Mouse (Mus musculus) heart, adult 9 months (tissue): ENCODE data around the gene Atp6v0e2.
"Not testable (repeated sequence)": the region's sequence is repeated elsewhere in the genome, so short reads cannot be mapped to it uniquely, and the experiment has no call there.

ENCODE experiments used
- DNase-seq, 2 experiments: peaks; one replicate each; pipeline ENCODE4 v3.0.0; 2022; ENCODE audit warnings: low spot score in 2 of 2

The Atp6v0e2 gene

DNA sequence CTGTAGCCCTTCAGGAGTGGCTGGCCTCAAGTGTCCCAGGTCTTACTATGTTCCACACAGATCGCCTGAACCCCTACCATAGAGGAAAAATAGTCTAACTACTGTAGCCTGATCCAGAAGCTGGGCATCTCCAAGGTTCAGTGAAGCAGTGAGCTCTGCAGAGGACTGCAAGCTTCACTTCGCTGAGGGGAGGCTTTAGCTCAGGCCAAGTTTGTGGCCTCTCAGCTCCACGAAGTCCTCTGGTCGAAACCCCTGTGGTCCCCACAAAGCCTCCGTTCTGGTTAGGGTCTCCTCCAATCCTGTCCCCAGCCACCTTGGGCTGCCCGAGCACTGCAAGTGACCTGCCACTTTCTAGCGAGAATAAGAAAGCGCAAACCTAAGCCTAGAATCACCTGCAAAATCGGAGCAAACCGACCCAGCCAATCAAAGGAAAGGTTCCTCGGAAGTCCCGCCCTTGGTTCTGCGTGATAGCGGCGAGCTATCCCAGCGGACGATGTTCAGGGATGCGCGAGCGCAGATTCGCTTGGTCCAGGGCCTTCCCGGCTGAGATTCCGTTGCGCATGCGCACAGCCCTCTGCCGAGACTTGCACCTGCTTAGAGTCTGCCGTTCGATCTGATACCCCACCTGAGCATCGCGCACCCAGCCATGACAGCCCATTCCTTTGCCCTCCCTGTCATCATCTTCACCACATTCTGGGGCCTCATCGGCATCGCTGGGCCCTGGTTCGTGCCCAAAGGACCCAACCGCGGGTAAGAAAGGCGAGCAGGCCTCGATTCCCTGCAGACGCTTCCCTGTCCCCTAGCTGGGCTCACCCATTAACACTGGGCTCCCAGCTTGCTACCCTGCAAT lies at the start of gene Atp6v0e2:
Atp6v0e2 (plus strand) TSS at position 511 of the 850 bp plus-strand sequence.
- peak; percentile 78 for DNase-seq

DNA sequence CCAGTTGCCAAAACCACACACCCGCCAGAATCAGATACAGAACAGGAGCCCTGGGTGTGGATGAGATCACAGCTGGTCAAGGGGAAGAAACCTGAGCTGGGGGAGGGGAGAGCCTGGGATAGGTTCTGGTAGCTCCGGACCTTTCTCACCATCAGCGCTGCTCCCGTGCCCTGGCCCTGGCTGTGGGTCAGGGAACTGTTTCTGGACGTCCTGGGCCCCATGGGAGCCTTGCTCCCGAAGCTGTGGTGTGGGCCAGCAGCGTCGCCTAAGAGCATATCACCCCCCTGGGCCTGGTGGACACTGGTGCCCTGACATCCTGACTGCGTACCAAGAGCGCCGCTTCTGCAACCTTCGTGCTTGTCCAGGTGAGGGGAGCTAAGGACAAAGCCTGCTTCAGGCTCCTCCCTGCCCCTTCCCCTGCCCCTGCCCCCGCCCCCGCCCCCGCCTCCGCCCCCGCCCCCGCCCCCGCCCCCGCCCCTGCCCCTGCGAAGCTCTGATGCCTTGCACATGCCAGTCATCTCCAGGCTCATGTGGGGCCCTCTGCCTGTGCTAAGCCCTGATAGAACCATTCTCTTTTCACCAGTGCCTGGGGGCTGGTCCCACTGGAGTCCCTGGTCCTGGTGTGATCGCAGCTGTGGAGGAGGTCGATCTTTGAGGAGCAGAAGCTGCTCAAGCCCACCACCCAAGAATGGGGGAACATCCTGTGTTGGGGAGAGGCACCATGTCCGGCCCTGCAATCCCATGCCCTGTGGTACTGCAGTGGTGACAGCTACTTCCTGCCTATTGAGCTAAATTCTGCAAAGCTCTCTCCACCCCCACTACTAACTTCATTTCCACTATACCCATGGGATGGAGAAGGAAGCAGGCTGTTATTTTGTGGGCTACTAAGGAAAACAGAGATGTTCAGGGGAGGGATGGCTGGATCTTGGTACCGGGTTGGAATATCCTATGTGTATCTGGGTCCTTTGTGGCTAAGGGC lies 49.4 kb upstream of the Atp6v0e2 start:
- peak; percentile 39 to 67 for DNase-seq

DNA sequence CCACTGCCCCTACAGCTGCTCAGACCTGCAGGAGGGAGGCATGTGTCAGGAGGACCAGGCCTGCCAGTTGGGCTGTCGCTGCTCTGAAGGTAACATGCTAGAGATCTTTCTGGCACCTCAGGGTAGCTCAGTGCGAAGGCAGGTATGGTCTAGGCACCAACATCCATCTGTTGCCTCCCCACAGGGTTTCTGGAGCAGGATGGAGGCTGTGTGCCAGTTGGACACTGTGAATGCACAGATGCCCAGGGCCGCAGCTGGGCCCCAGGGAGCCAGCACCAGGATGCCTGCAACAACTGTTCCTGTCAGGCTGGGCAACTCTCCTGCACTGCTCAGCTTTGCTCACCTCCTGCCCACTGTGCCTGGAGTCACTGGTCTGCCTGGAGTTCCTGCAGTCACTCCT lies 47.7 kb upstream of the Atp6v0e2 start:
- no peak for DNase-seq

DNA sequence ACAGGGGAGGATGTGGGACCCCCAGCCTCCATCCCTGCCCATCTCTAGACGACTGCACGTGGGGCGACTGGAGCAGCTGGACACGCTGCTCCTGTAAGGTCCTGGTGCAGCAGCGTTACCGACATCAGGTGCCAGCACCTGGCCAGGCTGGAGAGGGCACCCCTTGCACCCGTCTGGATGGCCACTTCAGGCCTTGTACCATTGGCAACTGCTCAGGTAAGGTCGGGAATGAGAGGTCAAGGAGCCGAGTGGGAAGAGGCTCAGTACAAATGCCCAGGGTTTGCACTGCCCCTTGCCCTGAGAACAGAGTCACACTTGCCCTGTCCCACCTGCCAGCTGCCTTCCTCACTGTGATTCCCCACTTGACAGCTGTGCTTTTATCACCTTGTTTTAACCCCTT lies 46.1 kb upstream of the Atp6v0e2 start:
- no peak for DNase-seq

DNA sequence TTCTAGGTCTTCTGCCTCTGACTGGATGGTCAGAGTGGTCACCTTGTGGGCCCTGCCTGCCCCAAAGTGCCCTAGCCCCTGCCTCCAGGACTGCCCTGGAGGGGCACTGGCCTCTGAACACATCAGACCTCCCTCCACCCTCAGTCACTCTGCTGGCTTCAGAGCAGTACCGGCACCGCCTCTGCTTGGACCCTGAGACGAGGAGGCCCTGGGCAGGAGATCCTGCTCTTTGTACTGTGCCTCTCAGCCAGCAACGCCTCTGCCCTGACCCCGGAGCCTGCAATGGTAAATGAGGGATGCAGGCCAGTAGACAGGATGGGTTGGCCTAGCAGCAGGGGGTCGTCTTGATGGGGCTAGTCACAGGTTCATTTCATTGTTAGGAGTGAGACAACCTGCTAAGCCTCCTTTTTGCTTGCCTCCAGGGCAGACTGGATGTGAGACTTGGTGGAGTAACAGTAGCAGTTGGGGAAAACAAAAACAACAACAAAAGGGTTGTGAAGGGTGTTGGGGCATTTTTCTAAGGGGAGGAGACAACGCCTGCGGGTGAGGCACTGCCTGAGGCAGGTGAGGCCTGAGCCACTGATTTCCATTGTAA lies 44.2 kb upstream of the Atp6v0e2 start:
- DNase-seq = no peak

DNA sequence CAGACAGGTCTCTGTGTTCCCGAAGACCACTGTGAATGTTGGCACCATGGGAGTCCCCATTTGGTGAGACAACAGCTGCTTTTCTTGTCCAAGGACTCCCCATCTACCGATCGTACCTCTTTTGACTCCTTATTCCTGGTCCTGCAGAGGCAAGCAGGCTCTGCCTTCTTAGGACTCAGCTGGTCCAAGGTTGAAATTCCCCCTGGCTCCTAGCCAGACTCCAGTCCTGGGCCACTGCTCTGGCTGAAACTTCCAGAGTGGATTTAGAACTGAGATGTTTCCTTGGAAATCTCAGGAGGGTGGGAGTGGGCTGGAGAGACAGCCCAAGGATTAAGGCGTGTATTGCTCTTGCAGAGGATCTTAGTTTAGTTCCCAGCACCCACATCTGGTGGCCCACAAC lies 39.9 kb upstream of the Atp6v0e2 start:
- DNase-seq = no peak

DNA sequence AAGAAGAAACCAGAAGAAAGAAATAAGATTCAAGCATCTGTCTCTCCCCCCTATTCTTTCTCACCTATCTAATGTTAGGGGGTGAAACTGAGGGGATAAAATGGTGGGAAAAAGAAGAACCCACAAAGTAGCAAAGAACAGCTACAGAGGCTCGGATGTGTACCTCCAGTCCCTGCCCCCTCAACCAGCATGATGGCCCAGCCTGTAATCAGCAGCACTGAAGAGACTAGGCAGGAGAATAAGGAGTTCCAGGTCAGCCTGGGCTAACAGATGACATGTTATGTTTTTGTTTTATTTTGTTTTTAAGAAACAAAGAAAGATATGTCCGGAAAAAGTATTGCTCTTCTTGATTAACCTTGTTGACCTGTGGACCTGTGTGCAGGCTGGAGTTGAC lies 33.6 kb upstream of the Atp6v0e2 start:
- DNase-seq = no peak

DNA sequence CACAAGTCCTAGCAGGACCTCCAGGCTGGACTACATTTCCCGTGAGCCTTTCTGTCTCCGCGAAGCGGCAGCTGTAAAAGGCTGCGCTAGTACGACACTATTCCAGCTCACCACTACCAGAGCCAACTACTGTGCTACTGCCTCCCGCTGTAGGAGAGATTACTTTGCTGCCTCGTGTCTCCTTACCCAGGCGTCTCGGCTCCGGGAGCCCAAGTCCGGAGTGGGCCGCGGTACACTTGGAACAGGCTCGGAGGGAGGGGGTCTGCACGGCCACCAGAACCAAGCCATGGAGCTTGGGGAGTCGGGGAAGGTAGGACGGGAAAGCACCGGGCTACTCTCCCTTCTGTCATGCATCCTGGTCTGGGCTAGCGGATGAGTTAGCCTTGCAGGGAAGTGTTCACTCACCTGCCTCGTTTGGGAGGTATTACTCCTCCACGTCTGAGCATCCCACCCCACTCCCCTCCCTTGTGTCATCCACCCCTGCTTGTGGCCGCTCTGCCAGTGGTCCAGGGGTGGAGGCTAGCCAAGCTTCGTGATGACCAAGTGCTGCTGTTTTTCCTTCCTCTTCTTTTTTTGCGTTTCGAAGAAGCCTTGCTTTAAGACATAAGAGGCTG lies 33.1 kb upstream of the Atp6v0e2 start:
- peak; percentile 84 to 85 for DNase-seq

DNA sequence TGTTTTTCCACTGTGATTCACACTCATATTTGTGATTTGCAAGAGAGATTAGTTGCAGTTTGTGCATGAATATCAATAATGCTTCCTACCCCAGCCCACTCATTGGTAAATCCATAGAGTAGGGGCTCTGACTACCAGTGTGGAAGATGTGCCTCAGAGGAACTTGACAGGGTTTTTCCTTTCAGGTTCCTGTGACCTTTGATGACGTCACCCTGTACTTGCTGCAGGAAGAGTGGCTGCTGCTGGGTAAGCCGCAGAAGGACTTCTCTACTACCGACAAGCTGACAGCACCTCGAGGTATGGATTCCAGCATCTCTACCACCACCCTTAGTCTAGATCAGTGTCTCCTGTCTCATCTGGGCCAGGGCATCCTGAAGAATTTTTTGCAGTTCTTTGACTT lies 29.3 kb upstream of the Atp6v0e2 start:
- no peak for DNase-seq

DNA sequence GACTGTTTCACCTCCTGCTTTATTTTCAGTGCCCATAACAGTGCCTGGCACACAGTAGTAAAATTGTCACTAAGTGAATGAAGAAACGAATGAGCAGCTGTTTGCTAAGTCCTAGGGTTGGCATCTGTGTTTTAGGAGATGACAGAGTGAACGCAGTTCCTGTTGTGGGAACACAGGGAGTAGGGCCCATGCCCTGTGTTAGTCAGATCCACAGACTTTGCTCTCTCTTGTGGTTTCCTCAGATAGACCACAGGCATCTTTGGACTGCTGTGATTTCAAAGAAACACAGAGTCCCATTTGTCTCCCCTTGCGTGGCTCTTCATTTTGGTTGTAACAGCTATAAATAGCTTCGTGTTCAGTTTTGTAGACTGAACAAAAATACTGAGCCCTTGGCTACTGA lies 27.0 kb upstream of the Atp6v0e2 start:
- no peak for DNase-seq

DNA sequence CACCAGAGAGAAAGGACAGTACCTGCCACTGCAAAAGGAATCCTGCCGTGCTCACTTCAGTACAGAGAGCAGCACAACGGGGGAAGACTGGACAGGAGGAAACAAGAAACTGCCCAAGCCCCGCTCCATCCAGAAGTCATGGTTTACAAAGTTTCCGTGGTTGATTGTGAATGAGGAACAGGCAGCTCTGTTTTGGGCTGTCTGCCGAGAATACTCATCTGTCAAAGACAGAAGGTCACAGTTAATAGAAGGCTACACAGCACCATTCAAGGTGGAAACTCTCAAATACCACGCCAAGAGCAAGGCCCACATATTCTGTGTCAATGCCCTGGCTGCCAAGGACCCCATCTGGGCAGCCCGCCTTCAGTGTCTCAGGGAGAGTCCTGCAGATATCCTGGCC lies 25.6 kb upstream of the Atp6v0e2 start:
- DNase-seq = no peak

DNA sequence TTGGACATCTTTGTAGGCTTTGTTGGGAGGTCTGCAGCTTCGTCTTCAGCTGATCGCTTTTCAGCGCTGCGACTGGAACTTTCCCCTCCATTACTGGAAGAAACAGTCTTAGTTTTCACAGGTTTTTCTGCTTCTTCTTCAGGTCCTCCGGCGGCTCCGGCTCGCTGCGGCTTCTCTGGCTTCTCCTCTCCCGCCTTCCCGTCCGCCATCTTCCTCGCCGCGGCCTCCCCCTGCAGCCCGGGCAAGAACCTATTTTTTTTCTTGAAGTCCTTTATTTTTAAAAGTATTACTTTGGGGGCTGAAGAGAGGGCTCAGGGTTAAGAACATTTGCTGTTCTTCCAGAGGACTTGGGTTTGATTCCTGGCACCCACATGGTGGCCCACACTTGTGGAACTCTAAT lies 12.5 kb upstream of the Atp6v0e2 start:
- not testable (repeated sequence) for DNase-seq

DNA sequence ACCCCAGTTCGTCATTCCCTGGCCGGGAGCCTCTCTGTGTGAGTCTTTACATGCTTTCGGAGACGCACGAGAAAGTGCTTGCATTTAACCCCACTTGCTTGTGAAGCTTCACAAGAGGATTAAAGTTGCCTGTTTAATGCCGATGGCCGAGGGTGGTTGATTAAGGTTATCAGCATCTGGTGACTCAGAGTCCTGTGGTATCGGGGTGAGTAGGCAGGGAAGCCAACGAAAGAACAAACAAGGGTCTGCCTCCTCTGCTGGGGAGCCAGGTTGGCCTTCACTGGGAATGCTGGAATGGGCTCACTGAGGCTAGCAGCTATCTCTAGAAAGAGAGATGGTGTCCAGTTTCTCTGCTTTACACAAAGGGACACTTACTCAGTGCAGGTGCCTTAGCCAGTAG lies 9.5 kb upstream of the Atp6v0e2 start:
- DNase-seq = no peak

DNA sequence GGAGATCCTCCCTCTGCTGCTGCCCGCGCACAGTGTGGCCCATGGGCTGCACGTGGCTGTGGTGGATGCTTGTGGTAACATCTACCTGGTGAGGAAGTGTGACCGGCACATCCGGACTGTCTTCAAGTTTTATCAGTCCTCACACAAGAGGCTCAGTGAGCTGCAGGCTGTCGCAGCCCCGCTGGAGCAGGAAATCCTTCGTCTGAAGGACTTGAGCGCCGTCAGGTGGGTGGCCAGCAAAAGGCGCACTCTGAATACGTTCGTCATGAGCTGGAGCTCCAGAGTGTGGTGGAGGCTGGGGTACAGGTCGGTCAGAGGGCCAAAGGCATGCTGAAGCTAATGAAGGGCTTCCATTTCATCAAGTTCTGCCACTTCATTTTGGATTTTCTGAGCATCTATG lies 8.2 kb upstream of the Atp6v0e2 start:
- no peak for DNase-seq

DNA sequence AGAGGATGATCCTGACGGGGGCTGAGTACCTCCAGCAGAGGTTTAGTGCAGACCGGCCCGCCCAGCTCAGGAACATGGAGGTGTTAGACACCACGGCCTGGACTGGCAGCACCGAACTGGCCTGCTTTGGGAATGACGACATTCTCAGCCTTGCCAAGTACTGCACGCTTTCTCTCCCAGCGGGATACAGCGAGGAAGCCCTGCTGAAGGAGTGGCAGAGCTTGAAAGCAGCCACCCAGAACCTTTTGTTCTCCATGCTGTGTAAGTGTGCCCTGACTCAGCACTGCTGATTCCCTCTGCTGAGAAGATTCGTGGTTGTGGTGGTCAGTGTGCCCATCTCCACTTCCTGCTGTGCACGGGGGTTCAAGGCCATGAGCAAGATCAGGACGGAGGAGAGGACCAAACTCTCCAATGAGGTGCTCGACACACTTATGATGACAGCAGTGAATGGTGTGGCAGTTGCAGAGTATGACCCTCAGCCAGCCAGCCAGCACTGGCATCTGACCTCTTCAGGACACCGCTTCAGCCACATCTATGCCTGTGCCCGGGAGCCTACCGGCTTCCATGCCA lies 7.5 kb upstream of the Atp6v0e2 start:
- no peak for DNase-seq

DNA sequence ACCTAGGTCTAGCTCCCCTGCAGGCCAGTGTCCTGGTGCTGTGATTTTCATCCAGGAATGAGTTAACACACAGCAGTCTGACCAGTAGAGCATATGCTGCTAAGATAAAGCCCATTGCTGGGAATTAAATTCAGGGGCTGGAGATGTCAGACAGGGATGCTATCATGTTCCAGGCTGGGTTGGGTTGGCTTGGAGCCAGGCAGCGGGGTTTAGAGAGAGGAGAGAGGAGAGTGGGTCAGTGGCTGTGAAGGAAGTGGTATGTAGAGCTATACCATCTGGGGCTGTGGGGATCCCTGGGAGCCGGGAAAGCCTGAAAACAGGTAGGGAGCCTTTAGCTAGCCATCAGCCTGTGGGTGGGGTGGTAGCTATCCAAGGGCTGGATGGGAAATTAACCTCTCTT lies 6.6 kb upstream of the Atp6v0e2 start:
- no peak for DNase-seq

DNA sequence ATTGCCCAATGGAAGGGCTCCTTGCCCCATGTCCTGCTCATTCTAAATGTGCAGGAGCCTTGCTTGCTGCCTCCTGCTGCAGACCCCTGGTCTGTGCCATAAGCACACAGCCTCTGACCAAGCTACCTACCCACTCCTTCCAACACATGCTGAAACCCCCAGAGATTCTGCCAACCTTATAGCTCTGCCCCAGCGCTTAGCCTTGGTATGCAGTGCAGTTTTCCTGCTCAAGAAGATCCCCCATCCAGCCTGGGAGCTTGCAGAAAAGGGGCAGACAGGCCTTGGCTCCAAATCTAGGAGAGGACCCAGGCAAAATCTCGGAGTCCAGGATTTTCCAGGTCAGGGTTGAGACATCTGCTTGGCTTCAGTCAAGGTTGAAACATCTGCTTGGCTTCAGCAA lies 3.9 kb upstream of the Atp6v0e2 start:
- no peak for DNase-seq

DNA sequence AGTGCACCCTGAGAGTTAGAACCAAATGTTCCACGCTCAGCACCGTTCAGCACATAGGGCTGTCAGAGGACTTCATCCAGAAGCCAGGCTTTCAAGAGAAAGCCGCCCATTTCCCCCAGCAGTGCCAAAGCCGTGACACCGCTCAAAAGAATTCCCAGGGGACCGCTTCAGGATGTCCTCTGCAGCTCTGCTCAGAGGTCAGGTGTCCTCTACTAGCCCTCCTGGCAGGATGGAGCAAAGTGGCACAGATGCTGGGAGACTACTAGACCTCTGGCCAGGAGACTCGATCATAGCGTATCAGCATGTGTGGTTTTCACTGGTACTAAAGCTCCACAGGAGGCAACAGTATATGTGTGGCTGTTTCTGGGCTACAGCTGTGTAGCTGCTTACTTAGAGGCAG lies 2.5 kb upstream of the Atp6v0e2 start:
- no peak for DNase-seq

DNA sequence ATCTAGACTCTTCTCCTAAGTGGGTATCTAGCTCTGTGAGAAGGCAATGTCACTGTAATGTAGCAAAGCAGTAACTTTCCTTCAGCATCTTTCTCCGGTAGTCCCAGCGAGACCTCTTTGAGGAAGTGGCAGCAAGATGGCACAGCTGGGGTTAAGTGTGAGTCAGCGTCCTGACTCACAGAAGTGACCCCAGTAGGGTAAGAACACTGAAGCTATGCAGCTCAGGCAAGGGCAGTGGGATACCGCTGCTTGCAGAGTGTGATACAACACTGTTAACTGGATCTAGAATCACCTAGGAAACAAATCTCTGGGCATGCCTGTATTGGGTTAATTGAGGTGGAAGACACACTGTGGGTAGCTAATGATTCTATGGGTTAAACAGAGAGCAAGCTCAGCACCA lies 1.3 kb upstream of the Atp6v0e2 start:
- DNase-seq = no peak

DNA sequence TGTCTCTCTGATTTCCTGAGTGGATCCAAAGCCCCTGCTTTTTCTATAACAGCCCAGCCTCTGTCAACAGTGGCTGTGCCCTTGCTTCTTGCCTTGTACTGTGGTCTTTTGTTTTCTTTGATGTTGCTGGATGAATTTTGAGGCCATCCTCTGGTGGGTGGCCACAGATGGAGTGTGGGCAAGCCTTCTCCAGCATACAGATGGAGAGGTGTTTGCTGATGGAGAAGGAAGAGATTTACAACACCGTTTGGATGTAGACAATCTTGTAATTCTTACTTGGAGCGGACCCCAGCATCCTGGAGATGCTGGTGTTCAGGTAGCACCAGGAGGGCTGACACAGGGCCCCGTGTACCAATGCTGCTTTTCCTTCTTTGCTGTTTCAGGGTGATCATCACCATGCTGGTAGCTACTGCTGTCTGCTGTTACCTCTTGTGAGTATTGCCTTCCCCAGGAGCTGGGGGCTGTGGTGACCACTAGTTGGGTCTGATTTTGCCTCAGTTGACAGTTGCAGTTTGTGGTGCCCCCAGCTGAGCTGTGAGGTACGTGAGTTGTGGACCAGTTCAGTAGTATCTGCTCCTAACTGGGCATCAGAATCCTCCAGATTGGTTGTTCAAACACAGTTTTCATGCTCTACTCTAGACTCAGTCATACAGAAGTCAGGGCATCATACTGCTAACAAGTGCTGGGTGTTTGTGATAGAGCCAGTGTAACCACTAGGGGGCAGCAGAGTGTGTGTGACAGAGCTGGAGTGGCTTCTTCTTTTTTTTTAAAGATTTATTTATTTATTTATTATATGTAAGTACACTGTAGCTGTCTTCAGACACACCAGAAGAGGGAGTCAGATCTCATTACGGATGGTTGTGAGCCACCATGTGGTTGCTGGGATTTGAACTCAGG lies 1.7 kb downstream of the Atp6v0e2 start:
- peak; percentile 44 to 71 for DNase-seq

DNA sequence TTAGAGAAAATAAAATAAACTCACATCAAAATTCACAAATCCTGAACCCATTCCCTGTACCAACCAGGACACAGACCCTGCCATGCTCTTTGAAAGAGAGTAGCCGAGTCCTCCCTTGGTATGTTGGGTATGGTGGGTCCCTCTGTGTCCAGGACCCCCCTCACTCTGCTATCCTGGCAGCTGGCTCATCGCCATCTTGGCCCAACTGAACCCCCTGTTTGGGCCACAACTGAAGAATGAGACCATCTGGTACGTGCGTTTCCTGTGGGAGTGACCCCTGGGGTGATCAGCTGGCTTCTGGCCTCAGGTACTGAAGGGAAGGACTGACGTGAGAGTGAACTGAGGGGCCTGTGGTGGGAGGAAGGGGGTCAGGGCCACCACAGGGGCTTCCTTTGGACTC lies 2.4 kb downstream of the Atp6v0e2 start:
- no peak for DNase-seq
